Mouse (Mus musculus) spleen, postnatal 14 days (tissue): ENCODE measurements around the gene Zfc3h1.

ENCODE experiments used
- DNase-seq, 2 experiments: peaks; one replicate each; pipeline ENCODE4 v3.0.0; 2021 to 2022; ENCODE audit warnings: low spot score in 2 of 2

The Zfc3h1 gene

DNA sequence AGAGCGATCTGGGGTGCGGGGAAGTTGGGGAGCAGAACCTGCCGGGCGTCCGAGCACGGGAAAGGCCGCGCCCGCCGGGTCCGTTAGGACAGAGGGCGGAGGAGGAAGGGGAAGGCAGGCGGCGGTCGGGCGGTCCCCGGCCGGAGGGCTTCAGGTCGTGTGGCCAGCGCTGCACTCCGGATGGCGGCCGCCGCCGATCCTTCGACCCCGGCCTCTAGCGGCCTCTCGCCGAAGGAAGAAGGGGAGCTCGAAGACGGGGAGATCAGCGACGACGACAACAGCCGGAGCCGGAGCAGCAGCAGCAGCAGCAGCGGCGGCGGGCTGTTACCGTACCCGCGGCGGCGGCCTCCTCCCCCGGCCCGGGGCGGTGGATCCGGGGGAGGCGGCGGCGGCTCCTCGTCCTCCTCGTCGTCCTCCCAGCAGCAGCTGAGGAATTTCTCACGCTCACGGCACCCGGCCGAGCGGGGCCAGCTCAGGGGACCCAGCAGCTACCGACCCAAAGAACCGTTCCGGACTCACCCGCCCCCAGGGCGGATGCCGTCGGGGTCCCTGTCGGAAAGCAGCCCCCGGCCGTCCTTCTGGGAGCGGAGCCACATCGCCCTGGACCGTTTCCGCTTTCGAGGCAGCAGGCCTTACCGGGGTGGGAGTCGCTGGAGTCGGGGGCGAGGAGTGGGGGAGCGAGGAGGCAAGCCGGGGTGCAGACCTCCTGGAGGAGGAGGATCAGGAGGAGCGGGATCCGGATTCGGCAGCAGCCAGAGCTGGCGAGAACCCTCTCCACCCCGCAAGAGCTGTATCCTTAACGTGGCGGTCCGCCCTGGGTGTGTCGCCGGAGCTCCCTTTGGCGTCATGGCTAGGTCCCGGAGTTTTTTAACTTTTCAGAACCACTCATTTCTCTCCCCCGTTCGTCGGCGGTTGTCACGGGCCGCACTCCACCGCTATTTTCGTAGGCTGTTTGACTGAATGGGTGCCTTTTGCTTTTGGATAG lies 551 bp downstream of the Zfc3h1 start:
- DNase-seq = peak; percentile 51 to 55

GRCm38 (mm10) chr10:115387891-115388290 lies 3.1 kb downstream of the Zfc3h1 start:
- no peak for DNase-seq

GRCm38 (mm10) chr10:115391076-115391475 lies 6.3 kb downstream of the Zfc3h1 start:
- DNase-seq = no peak

DNA sequence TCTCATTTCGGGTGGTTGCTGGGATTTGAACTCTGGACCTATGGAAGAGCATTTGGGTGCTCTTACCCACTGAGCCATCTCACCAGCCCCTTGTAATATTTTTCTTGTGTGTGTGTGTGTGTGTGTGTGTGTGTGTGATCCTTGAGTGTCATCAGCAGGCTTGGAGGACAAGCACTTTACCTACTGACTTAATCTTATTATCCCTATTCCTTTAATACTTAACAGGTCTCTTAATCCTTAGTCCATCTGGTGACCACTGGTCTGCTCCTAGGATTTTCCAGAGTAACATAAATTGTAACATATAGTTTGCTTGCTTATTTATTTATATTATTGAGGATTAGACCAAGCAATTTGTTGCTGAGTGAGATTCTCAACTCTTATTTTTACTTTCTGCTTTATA lies 7.1 kb downstream of the Zfc3h1 start:
- DNase-seq = no peak

DNA sequence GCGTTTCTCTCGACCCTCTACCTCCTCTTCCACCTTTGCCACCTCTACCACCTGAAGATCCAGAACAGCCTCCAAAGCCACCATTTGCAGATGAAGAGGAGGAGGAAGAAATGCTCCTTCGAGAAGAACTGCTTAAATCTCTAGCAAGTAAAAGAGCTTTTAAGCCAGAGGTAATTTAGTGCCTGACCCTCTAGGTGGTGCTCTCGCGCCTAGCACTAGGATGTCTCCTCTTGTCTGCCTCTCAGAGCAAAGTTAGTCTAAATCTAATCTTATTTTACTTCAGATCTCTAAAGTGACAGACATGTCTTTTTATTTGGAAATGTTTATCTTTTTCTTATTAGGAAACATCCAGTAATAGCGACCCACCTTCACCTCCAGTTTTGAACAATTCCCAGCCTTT lies 21.6 kb downstream of the Zfc3h1 start:
- DNase-seq = peak; percentile 11 to 48

GRCm38 (mm10) chr10:115413496-115413895 lies 28.7 kb downstream of the Zfc3h1 start:
- DNase-seq = no peak

- DNase-seq = no peak
Observed at GRCm38 (mm10) chr10:115414056-115414455, 29.3 kb downstream of the Zfc3h1 start.

GRCm38 (mm10) chr10:115421976-115422375 lies 37.2 kb downstream of the Zfc3h1 start:
- DNase-seq = no peak

- no peak for DNase-seq
Observed at GRCm38 (mm10) chr10:115425351-115425750, 40.6 kb downstream of the Zfc3h1 start.

GRCm38 (mm10) chr10:115437286-115437685 lies 52.5 kb downstream of the Zfc3h1 start:
- DNase-seq = no peak

DNA sequence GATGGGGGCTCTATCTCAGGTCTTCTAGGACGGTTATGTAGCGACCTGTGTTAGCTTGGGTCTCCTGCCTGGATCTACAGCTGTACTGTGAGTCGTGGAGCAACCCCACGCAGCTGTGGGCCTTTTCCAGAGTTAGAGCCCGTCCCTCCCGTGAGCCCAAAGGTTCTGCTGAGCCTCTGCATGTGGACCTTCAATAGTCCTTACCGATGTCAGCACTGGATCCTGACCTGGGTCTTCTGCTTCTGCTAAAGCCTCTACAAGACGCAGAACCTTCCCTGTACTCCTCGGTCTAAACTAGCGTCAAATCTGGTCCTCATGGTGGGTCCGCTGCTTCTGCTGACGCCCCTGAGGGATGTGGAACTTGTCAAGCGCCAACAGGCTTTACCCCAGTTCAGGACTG lies 63.9 kb downstream of the Zfc3h1 start:
- no peak for DNase-seq

GRCm38 (mm10) chr10:115457368-115458021 lies 72.7 kb downstream of the Zfc3h1 start:
- DNase-seq = no peak

DNA sequence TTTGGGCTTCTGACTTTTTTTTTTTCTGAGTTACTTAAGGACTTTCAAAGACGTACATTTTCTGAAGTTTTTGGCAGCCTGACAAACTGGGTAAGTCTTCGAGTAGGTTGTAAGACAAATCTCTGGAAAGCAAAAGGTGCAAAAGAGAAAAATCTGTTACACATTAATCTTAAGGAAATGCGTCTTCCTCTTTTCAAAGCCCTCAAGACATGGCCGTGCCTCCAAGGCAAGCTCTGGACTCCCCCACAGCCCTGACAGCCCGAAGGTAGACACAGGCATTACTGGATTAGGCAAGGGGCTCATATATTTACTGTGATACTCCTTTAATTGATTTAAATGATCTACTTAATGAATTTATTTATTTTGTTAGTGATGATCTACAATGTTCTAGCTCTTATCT lies 77.9 kb downstream of the Zfc3h1 start:
- DNase-seq = no peak

GRCm38 (mm10) chr10:115465072-115465471 lies 80.3 kb downstream of the Zfc3h1 start:
- DNase-seq = no peak

DNA sequence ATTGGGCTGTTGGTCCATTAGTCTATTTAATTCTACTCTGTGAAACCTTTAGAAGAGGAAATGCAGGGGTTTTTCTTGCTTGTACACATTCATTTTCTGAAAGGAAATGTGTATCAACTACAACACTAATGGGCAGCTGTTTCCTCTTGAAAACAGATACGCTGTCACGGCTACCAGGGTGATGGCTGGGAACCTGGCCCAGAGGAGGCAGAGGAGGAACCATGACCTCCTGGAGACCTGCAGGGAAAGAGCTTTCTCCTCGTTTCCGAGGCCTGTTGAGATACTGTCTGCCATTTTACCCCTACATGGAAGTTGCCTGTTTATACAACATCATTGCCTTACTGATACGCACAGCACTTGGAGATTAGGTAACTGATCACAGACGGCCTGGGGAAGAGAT lies 81.0 kb downstream of the Zfc3h1 start:
- DNase-seq = no peak

DNA sequence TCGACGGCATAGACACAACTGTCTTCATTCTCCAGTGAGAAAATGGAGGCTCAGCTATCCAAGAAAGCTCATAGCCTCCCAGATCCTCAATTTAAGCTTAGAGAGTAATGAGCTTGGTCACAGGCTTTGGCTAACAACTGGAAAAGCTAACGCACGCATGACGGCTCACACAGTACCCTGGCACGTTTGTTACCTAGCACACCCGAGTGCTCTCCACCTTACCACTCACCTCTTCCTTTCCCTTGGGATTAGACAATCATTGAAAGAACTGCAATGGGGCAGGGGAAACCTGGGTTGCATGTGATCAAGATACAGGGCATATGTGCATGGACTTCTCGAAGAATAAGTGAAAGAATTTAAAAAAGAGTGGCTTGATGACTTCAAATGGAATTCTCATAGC lies 83.2 kb downstream of the Zfc3h1 start:
- DNase-seq = no peak

- DNase-seq = no peak
Observed at GRCm38 (mm10) chr10:115468632-115469031, 83.9 kb downstream of the Zfc3h1 start.

DNA sequence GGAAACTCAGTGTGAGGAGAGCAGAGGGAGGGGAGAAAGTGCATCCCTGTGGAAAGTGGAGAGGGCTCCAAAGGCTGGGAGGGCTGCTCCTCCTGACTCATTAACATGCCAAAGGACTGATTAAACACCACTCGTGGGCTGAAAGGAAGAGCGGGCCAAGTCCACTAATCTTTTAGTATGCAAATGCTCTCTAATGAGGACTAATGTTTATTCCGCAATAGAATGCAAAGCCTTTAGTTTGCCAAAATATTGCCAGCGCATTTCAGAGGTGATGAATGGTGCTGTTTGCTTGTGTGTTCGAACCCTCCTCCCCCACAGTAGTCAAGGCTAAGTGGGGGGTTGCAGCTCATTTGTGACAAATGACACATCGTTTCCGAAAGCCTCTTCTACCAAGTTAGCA lies 84.3 kb downstream of the Zfc3h1 start:
- DNase-seq = no peak

GRCm38 (mm10) chr10:115470621-115471334 lies 86.0 kb downstream of the Zfc3h1 start:
- DNase-seq = no peak

GRCm38 (mm10) chr10:115473213-115473961 lies 88.6 kb downstream of the Zfc3h1 start:
- DNase-seq = no peak

DNA sequence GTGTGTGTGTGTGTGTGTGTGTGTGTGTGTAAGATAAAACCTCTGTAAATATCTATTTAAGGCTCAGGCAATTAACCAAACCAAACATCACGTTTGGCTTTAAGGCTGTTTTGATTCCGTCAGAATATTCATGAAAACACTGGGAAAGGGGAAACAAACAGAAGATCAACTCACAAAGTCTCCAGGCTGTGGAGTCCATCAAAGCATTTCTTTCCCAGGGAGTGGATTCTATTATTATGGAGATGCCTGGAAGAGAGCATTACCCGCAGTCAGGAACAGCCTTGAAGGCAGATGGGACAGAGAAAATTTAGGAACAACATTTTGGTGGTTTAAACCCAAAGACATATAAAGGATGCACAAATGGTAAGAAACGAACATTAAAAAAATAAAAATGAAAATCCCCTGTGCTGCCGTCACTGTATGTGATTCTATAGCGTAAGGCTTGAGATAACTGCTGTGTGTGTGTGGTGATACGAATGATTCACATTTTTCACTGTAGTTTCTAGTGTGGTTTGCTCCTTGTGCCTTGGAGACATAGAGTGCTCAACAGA lies 90.3 kb downstream of the Zfc3h1 start:
- no peak for DNase-seq
